Mouse (Mus musculus) layer of hippocampus, adult 18-20 months (tissue): ENCODE measurements around the gene Xrcc1. TPM values are rescaled to one million over a fixed set of nuclear protein-coding genes. Genes with fewer than 3 reads are reported as not detected.

ENCODE experiments used
- DNase-seq, 2 experiments: peaks; one replicate each; pipeline ENCODE4 v3.0.0; 2022; ENCODE audit warnings: low spot score in 2 of 2
- total RNA-seq, 2 experiments: library from RNA; stranded (reverse); gene quantifications; 2 replicates each; pipeline ENCODE4 v1.2.3; 2021

Gene Xrcc1
- total RNA-seq, 2 experiments from 2014 or later = 36.8 to 43.4 TPM

DNA sequence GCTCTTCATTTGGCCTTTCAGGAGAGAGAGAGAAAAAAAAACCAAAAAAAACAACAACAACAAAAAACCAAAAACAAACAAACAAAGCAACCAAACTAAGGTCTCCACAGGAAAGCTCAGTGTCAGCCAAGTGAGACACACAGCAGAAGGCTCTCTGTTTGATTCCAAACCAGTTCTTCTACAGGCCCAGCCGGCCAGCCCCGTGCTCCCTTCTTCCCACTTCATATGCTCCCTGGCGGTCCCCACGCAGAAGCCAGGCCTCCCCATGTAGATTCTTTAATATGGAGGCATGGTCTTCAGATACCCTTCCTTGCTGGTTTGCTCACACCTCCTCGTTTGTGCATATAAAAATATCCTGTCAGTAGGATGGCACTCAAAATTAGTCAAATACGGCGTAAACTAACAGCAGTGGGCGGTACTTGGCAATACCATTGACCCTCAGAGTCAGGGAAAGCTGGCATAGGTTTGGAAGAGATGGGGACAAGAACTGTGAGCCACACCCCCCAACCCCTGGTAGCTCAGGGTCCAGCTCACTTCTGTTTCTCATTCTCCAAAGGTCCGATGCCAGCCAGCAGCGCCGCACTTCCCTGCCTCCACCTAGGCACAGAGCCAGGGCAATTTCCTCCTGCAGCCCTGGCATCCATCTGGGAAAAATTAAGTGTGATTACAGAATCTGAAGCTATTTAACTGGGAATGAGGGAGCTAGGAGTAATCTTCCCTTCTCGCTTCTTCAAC is 20.2 kb upstream of the Xrcc1 start:
- DNase-seq = peak in 1 of 2 experiments; percentile 54

DNA sequence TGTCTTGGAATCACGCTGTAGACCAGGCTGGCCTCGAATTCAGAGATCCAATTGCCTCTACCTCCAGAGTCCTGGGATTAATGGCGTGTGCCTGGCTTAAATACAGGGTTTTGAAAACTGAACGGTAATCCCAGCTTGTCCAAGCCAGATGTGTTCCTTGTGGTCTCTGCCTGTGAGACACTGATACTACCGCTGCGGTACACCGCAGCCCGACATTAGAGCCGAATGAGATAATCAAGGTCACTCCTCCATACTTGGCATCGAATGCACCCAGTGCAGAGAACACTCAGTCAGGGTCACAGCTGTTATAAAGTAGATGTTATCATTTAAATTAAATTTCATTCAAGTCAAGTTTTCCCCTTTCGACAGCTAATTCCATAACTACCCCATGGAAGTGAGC is 17.2 kb upstream of the Xrcc1 start:
- no peak for DNase-seq

DNA sequence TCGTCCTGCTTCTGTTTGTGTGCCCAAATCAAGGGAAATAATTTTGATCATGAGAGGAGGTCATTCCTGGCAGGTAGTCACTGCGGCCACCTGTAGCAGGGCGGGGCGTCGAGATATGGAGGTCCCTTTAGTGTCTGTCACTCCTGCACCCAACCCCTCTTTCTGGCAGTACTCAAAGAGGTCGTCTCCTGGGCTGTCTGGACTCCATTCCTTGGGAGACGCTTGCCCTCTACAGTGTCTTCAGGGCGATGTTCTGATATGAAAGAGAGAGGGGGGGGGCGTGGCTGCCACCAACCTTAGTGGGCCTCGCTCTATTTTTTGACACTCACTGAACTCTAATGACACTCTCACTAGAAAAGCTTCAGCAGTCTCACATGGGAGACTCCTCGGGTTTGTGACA is 16.5 kb upstream of the Xrcc1 start:
- no peak for DNase-seq

DNA sequence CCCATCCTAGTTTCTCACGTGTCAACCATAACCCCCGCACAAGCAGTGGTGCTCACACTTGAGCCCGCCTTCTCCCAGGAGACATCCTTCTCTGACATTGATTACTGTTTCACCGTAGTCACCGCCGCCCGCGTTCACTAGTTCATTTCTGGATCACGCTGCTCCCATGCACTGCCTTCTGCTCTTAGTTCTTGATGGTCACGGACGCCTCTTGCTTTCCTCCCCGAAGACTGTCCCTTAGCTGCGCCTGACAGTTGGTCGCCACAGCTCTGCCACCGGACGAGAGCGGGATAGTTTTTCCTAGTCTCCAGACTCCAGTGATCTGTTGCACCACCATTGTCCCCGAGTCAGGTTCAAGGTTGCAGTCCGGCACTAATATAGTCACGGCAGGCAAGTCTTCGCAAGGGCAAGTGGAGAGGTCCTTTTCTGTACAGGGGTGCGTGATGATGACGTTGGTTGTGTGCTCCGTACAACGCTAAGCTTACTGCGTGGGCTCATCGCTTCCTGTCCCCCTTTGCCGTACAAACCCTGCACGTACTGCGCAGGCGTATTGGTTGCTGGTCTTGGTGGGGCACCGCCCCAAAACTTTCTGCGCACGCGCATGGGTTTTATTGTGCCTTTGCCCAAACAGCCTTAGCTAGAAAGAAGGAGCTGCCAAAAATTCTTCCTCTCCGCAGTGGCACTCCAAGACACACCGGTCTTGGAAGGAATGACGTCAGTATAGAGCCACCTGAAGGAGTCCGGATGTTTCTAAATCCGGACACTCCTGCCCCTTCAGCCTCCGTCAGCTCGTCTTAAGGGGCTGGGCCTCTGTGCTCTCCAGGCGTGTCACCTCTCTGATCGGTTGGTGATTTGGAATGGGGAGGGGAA is 15.8 kb upstream of the Xrcc1 start, which contains the start of gene Irgq:
Gene Irgq, plus strand, starts transcription at position 628 of the 870 bp plus-strand sequence.
- peak; percentile 99 for DNase-seq

DNA sequence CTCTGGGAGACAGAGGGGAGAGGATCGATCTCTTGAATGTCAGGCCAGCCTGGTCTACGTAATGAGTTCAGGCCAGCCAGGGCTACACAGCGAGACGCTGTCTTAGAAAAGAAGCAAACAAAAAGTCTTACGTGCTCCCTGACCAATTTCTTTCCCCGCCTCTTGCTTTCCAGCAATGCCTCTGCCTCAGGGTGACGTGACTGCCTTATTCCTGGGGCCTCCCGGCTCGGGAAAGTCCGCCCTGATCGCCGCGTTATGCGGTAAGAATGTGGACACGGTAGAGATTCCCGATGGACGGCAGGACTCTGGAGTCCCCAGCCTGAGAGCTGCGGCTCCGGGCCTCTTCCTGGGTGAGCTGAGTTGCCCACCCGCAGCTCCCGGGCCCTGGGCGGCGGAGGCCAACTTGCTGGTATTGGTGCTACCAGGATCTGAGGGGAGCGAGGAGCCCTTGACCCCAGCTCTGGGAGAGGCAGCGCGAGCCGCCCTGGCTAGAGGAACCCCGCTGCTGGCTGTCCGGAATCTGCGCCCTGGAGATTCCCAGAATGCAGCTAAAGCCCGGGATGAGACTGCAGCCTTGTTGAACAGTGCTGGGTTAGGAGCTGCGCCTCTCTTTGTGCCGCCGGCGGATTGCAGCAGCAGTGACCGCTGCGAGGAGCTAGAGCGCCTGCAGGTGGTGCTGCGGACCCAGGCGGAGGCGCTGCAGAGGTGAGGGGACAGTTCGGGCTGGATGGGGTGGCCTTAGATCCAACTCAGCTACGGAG is 14.7 kb upstream of the Xrcc1 start:
- peak; percentile 45 to 76 for DNase-seq

DNA sequence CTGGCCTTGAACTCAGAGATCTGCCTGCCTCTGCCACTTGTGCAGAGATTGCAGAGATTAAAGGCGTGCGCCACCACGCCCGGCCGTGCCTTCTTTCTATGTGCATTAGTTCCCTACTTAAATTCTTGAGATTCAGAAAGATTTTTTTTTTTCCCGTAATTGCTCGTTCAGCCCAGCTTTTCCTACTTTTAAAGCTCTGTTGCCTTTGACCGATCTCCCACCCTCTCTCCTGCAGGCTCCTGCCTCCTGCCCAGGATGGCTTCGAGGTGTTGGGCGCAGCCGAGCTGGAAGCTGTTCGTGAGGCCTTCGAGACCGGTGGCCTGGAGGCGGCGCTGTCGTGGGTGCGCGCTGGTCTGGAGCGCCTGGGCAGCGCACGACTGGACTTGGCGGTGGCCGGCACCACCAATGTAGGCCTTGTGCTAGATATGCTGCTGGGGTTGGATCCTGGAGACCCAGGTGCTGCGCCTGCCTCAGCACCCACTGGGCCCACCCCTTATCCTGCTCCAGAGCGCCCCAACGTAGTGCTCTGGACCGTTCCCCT is 13.0 kb upstream of the Xrcc1 start:
- DNase-seq = no peak

DNA sequence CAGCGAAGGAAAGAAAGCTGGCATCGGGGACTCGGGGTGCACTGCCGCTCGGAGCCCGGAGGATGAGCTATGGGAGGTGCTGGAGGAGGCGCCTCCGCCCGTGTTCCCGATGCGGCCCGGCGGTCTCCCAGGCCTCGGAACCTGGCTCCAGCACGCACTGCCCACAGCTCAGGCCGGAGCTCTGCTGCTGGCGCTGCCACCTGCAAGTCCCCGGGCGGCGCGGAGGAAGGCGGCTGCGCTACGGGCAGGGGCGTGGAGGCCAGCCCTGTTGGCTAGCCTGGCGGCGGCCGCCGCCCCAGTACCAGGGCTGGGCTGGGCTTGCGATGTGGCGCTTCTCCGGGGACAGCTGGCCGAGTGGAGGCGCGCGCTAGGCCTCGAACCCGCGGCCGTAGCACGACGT is 12.3 kb upstream of the Xrcc1 start:
- no peak for DNase-seq

DNA sequence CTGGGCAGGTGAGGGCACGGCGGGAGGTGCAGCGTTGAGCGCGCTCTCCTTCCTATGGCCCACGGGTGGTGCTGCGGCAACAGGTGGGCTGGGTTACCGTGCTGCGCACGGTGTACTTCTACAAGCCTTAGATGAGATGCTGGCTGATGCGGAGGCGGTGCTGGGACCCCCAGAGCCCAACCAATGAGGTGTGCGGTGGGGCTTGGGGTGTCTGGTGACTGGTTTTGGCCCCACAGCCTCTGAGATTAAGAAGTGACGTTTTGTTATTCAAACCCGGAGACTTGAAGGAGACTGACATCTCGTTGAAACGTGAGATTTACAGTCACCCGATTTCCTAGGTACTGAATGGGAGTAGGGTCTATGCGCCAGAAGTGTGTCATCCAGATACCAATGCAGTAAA is 11.8 kb upstream of the Xrcc1 start:
- DNase-seq = no peak

DNA sequence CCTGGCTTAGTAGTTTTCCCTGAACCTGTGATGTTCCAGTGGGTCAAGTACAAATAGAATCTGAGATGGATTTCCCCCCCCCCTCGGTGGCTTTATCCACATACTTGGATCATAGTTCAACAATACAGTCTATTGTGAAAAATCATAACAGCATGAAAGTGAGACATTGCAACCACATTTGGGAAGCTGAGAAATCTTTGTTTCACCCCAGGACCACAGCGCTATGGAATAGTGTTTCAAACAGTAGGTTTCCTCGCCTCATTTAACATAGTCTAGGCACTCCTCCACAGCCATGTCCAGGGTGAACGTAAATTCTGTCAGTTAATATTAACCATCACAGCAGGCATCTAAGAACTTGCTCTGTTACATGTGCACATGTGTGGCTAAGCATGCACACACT is 9.0 kb upstream of the Xrcc1 start:
- no peak for DNase-seq

DNA sequence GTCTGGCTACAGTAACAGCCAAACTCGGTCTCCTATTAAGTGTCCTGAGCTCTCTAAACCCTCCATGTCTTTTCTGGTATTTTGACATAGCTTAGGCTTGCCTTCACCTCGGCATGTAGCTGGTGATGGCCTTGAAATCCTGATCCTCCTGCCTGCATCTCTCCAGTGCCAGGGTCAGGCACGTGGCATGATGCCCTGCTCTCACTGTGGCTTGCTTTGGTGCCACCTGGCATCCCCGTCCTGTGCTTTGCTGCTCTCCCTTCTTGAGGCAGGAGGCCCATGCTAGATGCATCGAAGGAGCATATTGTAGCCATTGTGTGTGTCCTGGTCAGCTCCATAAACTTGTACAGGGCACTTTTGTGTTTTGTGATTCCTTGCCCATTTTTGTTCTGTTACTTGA is 8.5 kb upstream of the Xrcc1 start:
- no peak for DNase-seq

DNA sequence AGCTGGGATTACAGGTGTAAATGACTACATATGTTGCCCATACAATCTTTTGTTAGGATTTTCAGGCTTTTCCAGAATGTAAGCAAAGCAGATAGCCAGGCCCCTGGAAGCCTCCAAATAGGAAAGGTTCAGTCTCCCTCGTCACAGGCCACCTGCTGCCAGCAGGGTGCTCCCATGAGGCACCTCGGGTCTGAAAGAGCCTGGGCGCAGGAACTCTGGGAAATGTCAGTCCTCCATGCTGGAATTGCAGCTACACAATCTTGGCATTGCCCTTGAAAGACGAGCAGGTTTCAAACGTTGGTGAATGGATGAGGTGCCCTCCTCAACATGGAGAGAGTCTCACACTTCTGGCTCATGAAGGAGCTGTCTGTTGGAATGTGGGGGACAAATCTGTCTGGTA is 7.9 kb upstream of the Xrcc1 start:
- DNase-seq = peak in 1 of 2 experiments; percentile 46

DNA sequence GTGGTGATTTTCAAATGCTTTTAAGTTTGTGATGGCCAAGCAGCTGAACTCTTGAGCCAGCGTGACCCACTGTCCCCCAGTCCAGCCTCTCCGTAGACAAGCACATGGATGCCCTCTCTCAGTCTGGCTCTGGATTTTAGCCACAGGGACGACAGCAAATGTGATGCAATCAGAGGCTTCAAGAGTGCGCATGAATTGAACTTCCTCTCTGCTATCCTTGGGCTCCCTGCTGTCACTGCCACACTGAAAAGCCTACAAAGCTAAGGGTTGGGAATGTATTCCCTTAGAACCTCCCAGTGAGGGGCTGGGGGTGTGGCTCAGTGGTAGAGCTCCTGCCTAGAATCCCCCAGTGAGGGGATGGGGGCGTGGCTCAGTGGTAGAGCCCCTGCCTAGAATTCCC is 7.4 kb upstream of the Xrcc1 start:
- no peak for DNase-seq

DNA sequence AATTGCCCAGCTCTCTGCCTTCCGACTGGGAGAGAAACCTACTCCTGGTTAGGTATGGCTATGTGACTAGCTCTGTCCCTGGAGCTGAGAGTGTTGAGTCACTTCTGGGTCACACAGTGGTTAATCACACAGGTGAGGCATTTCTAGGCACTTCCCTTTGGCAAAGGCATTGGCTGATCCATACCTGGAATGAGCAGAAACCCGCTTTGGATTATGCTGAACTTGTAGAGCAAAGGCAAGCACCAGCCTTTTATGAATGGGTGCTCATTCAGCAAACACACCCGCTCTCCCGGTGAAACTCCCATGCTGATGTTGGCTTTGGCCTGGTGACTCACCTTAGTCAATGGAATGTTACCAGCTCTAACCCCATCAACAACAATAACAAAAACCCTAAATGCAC is 6.4 kb upstream of the Xrcc1 start:
- no peak for DNase-seq

DNA sequence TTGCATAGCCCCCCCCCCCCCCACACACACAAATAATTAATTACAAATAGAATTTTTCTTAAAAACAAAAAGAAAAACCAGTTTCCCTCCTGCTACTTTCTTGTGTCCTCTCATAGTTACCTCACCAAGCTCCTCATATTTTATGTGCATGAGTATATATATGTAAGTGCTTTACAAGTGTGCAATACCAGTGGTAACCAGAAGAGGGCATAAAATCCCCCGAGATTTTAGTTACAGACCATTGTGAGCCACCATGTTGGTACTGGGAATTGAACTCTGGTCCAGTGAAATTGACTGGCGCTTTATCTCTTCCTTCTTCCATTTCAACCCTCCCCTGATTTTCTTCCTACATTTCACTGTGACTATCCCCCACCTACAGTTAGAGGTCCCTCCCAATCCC is 1.6 kb upstream of the Xrcc1 start:
- no peak for DNase-seq

DNA sequence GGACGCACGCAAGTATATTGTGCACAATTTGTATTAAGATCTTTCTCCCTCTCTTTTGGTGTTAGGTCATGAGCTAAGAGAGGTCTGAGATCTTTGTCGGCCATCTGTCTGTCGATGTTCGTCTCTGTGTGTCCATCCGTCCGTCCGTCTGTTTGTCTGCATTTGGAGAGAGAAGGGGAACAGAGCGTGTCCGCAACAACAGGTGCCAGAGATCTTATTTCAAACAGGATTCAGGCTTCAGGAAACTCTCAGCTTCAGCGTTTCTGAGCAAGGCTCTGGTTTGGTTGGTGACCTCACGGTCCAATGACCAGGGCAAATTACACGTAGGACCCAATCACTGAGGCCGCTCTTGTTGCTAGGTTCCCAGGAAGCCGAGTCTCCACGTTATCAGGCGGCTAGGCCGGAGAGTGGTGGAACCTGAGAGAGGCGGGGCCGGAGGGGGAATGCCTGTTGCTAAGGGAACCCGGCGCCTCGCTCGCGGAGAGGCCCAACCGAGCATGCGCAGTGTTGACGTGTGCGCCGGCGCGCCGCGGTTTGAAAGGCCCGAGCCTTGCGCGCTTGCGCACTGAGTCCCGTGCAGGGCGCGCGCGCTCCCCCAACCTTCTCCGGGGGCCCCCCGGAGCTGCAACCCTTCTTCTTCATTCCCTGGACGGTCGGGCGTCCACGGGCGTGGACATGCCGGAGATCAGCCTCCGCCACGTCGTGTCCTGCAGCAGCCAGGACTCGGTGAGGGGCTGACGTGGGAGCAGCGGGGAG is 723 bp downstream of the Xrcc1 start:
- peak; percentile 99 for DNase-seq

DNA sequence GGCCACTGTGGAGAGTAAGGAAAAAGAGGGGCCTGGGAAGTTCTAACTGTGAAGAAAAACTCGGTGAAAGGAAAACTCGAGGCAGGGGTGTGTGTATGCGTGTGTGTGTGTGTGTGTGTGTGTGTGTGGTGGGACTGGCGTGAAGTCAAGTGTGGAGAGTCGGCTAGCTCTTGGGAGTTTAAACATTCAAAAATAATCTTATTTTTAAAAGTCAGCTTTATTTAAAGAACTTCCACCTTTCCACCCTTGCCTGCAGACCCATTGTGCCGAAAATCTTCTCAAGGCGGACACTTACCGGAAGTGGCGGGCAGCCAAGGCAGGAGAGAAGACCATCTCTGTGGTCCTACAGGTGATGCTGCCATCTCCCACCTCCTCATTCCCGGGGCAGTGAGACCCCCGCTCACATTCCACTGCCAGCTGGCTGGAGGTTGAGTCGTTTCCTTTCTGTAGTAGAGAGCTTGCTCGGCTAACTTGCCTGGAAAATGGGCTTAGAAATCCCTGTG is 1.5 kb downstream of the Xrcc1 start:
- DNase-seq = no peak

DNA sequence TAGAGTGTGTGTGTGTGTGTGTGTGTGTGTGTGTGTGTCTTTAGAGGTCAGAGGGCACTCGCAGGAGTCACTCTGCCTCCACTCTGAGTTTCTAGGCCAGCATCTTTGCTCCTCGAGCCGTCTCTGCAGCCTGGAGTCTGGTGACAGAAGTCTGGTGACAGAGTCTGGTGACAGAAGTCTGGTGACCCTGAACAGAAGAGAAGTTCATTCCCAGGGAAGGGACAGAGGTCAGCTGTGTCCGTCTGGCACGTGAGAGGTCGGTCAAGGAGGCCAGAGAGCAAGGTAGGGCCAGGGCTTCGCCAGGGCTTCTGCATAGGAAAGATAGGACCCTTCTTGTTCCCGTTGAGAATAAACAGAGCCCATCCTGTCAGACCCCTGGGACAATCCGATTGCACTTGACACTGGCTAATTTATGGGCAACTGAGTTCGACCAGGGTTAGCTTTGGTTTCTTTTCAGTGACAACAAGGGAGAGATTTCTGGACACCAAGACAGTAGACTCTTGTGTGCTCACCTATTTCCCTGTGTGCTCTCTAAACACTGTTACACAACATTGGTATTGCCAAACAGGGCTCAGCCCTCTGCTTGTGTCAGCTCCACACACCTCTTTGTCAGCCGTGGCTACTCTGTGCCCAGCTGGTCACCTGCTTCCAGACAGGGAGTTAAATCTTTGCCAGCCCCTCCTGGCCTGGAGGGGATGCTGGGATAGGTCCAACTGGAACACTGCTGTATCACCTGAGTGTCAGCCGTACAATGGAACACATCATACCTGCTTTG is 6.1 kb downstream of the Xrcc1 start:
- DNase-seq = no peak

DNA sequence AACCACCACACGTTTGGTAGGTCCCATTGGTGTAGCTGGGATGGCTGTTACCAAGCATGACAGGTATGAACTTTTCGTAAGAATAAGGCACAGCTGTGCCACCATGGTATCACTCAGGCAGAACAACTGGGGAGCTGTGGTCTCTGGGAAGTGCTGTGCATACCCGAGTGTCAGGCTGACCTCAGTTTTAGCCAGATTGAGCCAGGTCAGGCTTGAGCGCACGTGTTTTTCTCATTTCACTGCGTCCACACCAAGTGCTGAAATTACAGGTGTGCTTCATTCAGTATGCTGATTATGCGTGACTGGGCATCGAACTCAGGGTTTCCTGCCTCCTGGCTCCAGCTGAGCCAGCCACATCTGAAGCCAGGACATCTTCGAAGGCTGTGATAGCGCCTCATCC is 9.7 kb downstream of the Xrcc1 start:
- no peak for DNase-seq

DNA sequence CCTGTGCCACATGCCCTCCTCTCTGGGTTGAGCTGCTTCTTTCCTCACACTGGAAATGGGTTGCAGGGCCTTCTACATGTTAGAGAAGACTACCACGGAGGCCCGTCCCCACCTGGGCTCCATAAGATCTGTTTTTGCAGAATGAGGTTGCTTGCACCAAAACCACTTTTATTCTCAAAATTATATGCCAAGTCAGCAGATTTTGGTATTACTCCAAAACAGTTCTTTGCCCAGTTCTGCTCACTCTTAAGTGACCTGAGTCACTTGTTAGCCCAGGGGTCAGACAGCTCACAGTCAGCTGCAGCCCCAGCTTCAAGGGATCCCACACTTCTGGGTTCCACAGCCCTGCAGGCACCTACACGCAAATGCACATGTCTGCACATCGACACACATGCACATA is 15.4 kb downstream of the Xrcc1 start:
- no peak for DNase-seq
